Mouse (Mus musculus) intestine, embryonic 16.5 days (tissue): ENCODE measurements around the gene Slc17a9. TPM values are rescaled to one million over a fixed set of nuclear protein-coding genes. Genes with fewer than 3 reads are reported as not detected.

Experiments
- ATAC-seq: fragments of 200-750 bp; cut with Nextera tagmentation; 2 replicates; pipeline ENCODE4 v1.8.0; 2017; ENCODE audit warnings: moderate TSS enrichment, moderate library complexity
- H3K27ac ChIP-seq: fragments of 300-500 bp; sonication (generic); 2 replicates; pipeline ENCODE4 v1.5.1; 2014; ENCODE audit warnings: mild to moderate bottlenecking, low read length
- H3K27me3 ChIP-seq: fragments of 300-500 bp; sonication (generic); replicated peaks from 2 replicates; pipeline ENCODE4 v1.6.1; 2014; ENCODE audit warnings: low read length, control low read depth, mixed read lengths; ENCODE audit not compliant: control insufficient read depth, insufficient read depth
- H3K36me3 ChIP-seq: fragments of 300-500 bp; sonication (generic); 2 replicates; pipeline ENCODE4 v1.6.1; 2014; ENCODE audit warnings: low read length, control low read depth; ENCODE audit not compliant: control insufficient read depth, insufficient read depth
- H3K4me1 ChIP-seq: fragments of 300-500 bp; sonication (generic); 2 replicates; pipeline ENCODE4 v1.6.1; 2014; ENCODE audit warnings: low read length, control low read depth, mixed read lengths; ENCODE audit not compliant: control insufficient read depth, insufficient read depth
- H3K4me2 ChIP-seq: fragments of 300-500 bp; sonication (generic); 2 replicates; pipeline ENCODE4 v1.6.1; 2014; ENCODE audit warnings: low read depth, low read length, control low read depth
- H3K4me3 ChIP-seq: fragments of 300-500 bp; sonication (generic); 2 replicates; pipeline ENCODE4 v1.5.1; 2014; ENCODE audit warnings: mild to moderate bottlenecking, low read length
- H3K9ac ChIP-seq: fragments of 300-500 bp; sonication (generic); 2 replicates; pipeline ENCODE4 v1.6.1; 2014; ENCODE audit warnings: low read depth, low read length
- H3K9me3 ChIP-seq: fragments of 300-500 bp; sonication (generic); 2 replicates; pipeline ENCODE4 v1.6.1; 2016; ENCODE audit warnings: low read length, control low read depth; ENCODE audit not compliant: control insufficient read depth
- WGBS: fragments of 180-500 bp; shearing (Covaris S2); extraction: QIAGEN DNeasy Blood & Tissue Kit; methylation state at CpG from one replicate; pipeline ENCODE4 v1.1.7; 2014; 5-methylcytosine and 5-hydroxymethylcytosine counted together
- polyA plus RNA-seq: library from polyadenylated mRNA; unstranded; fragments of >200 nt; fragmentation: Nextera tagmentation; extraction: Ambion mirVana; gene quantifications from 2 replicates; pipeline ENCODE4 v1.2.1, GENCODE M21; 2015

Slc17a9 gene
- polyA plus RNA-seq = 5.4 and 6.3 TPM in 2 replicates

- ATAC-seq = peak; percentile 92
- Histone ChIP-seq H3K4me1 (peaks cover 10% of the 10 kb centered on the region), H3K9ac (peak within 1 kb of the TSS; percentile 53), H3K27me3 (no peaks in the 10 kb centered on the region), H3K27ac (peak within 1 kb of the TSS; percentile 21; the same call in 1 of the 2 replicates), H3K4me2 (peak within 1 kb of the TSS; percentile 46), H3K9me3 (no peaks in the 10 kb centered on the region), H3K4me3 (peak within 1 kb of the TSS; percentile 28), H3K36me3 (peaks cover 13% of the 10 kb centered on the region)
- WGBS = 7% methylated on average over 18 of the region's 18 CpGs
Observed at GRCm38 (mm10) chr2:180724585-180725413, at the start of gene Slc17a9. Gene Slc17a9 (plus strand): TSS chr2:180725263.

GRCm38 (mm10) chr2:180676706-180677105 is 48.4 kb upstream of the Slc17a9 start:
- Histone ChIP-seq H3K4me2 (no peak overlapping the region), H3K9ac (no peak overlapping the region), H3K27me3 (no peaks in the 10 kb centered on the region), H3K36me3 (peaks cover 17% of the 10 kb centered on the region), H3K4me1 (no peaks in the 10 kb centered on the region), H3K27ac (no peak overlapping the region), H3K9me3 (no peaks in the 10 kb centered on the region), H3K4me3 (no peak overlapping the region)
- 79% methylated on average over 2 of the region's 2 CpGs for WGBS
- ATAC-seq = no peak

- Histone ChIP-seq H3K4me2 (no peak overlapping the region), H3K27me3 (no peaks in the 10 kb centered on the region), H3K4me1 (no peaks in the 10 kb centered on the region), H3K9me3 (no peaks in the 10 kb centered on the region), H3K9ac (no peak overlapping the region), H3K4me3 (no peak overlapping the region), H3K36me3 (peaks cover 18% of the 10 kb centered on the region), H3K27ac (no peak overlapping the region)
- WGBS = 25% methylated on average over 4 of the region's 4 CpGs
- peak; percentile 67 for ATAC-seq
Observed at GRCm38 (mm10) chr2:180678609-180679140, 46.4 kb upstream of the Slc17a9 start.

- WGBS = 71% methylated on average over 2 of the region's 2 CpGs
- no peak for ATAC-seq
- no peaks in the 10 kb centered on the region for H3K27me3 ChIP-seq
- H3K4me1 ChIP-seq = no peaks in the 10 kb centered on the region
- H3K36me3 ChIP-seq = peaks cover 15% of the 10 kb centered on the region
- no peaks in the 10 kb centered on the region for H3K9me3 ChIP-seq
- H3K4me3 ChIP-seq = no peak overlapping the region
- H3K9ac ChIP-seq = no peak overlapping the region
- H3K4me2 ChIP-seq = no peak overlapping the region
- H3K27ac ChIP-seq = no peak overlapping the region
Observed at GRCm38 (mm10) chr2:180681225-180681624, 43.8 kb upstream of the Slc17a9 start.

- H3K4me3 ChIP-seq = no peak overlapping the region
- H3K4me1 ChIP-seq = no peaks in the 10 kb centered on the region
- no peak overlapping the region for H3K9ac ChIP-seq
- 88% methylated on average over 2 of the region's 2 CpGs for WGBS
- no peak overlapping the region for H3K27ac ChIP-seq
- H3K27me3 ChIP-seq = no peaks in the 10 kb centered on the region
- no peak overlapping the region for H3K4me2 ChIP-seq
- H3K36me3 ChIP-seq = peaks cover 20% of the 10 kb centered on the region
- ATAC-seq = no peak
- no peaks in the 10 kb centered on the region for H3K9me3 ChIP-seq
Observed at GRCm38 (mm10) chr2:180683524-180683923, 41.5 kb upstream of the Slc17a9 start.

GRCm38 (mm10) chr2:180684031-180684430 is 41.0 kb upstream of the Slc17a9 start:
- ATAC-seq = no peak
- no peak overlapping the region for H3K4me3 ChIP-seq
- H3K9ac ChIP-seq = no peak overlapping the region
- no peak overlapping the region for H3K27ac ChIP-seq
- peaks cover 24% of the 10 kb centered on the region for H3K36me3 ChIP-seq
- H3K9me3 ChIP-seq = no peaks in the 10 kb centered on the region
- WGBS = 89% methylated on average over 4 of the region's 4 CpGs
- H3K4me2 ChIP-seq = no peak overlapping the region
- no peaks in the 10 kb centered on the region for H3K27me3 ChIP-seq
- no peaks in the 10 kb centered on the region for H3K4me1 ChIP-seq

- Histone ChIP-seq H3K27me3 (no peaks in the 10 kb centered on the region), H3K9me3 (no peaks in the 10 kb centered on the region), H3K9ac (no peak overlapping the region), H3K4me1 (peaks cover 6% of the 10 kb centered on the region; the same call in 1 of the 2 replicates), H3K4me3 (no peak overlapping the region), H3K4me2 (no peak overlapping the region), H3K36me3 (peaks cover 9% of the 10 kb centered on the region), H3K27ac (no peak overlapping the region)
- no peak for ATAC-seq
- WGBS = 82% methylated on average over 5 of the region's 5 CpGs
Observed at GRCm38 (mm10) chr2:180689841-180690240, 35.2 kb upstream of the Slc17a9 start.

GRCm38 (mm10) chr2:180692630-180693029 is 32.4 kb upstream of the Slc17a9 start:
- Histone ChIP-seq H3K27ac (no peak overlapping the region), H3K9ac (no peak overlapping the region), H3K4me1 (peaks cover 8% of the 10 kb centered on the region; the same call in 1 of the 2 replicates), H3K4me3 (no peak overlapping the region), H3K4me2 (no peak overlapping the region), H3K27me3 (no peaks in the 10 kb centered on the region), H3K9me3 (no peaks in the 10 kb centered on the region), H3K36me3 (peaks cover 4% of the 10 kb centered on the region; the same call in 1 of the 2 replicates)
- ATAC-seq = no peak
- WGBS = 3% methylated on average over 1 of the region's 1 CpGs

GRCm38 (mm10) chr2:180695176-180695575 is 29.9 kb upstream of the Slc17a9 start:
- Histone ChIP-seq H3K4me2 (no peak overlapping the region), H3K27me3 (no peaks in the 10 kb centered on the region), H3K36me3 (no peaks in the 10 kb centered on the region), H3K4me3 (no peak overlapping the region), H3K4me1 (peaks cover 18% of the 10 kb centered on the region), H3K27ac (no peak overlapping the region), H3K9ac (no peak overlapping the region), H3K9me3 (no peaks in the 10 kb centered on the region)
- WGBS = 81% methylated on average over 2 of the region's 2 CpGs
- ATAC-seq = no peak
